Mouse (Mus musculus) heart, embryonic 14.5 days (tissue): ENCODE measurements around the gene Rab3gap2. TPM values are rescaled to one million over a fixed set of nuclear protein-coding genes. Genes with fewer than 3 reads are reported as not detected.
"Not testable (repeated sequence)": the region's sequence is repeated elsewhere in the genome, so short reads cannot be mapped to it uniquely, and the experiment has no call there.

Experiments used
- ATAC-seq: fragments of 200-750 bp; cut with Nextera tagmentation; 2 replicates; pipeline ENCODE4 v1.8.0; 2017; ENCODE audit warnings: low read depth, moderate TSS enrichment; ENCODE audit not compliant: insufficient number of reproducible peaks, insufficient read depth, low FRiP score
- H3K27ac ChIP-seq, 2 experiments: fragments of 200-500 bp in 1 of 2; fragments of 300-500 bp in 1 of 2; sonication (generic) in 1 of 2; replicated peaks in 1 of 2; 2 replicates each; pipeline ENCODE4 v1.5.1; 2012 to 2014; ENCODE audit warnings: low read depth in 2 of 2, low read length in 2 of 2, control low read depth in 1 of 2, mild to moderate bottlenecking in 1 of 2, mixed read lengths in 1 of 2; ENCODE audit not compliant: control insufficient read depth in 1 of 2, insufficient read depth in 1 of 2
- H3K27me3 ChIP-seq: fragments of 300-500 bp; sonication (generic); 2 replicates; pipeline ENCODE4 v1.6.1; 2014; ENCODE audit warnings: mild to moderate bottlenecking, low read length, control low read depth; ENCODE audit not compliant: control insufficient read depth, insufficient read depth
- H3K36me3 ChIP-seq: fragments of 300-500 bp; sonication (generic); 2 replicates; pipeline ENCODE4 v1.6.1; 2014; ENCODE audit warnings: mild to moderate bottlenecking, control low read depth, low read length, mixed read lengths; ENCODE audit not compliant: control insufficient read depth, insufficient read depth
- H3K4me1 ChIP-seq, 2 experiments: fragments of 200-500 bp in 1 of 2; fragments of 300-500 bp in 1 of 2; sonication (generic) in 1 of 2; 2 replicates each; pipeline ENCODE4 v1.6.1; 2012 to 2014; ENCODE audit warnings: low read length in 2 of 2, control low read depth in 1 of 2, mixed read lengths in 1 of 2; ENCODE audit not compliant: control insufficient read depth in 2 of 2, insufficient read depth in 2 of 2
- H3K4me2 ChIP-seq: fragments of 300-500 bp; sonication (generic); 2 replicates; pipeline ENCODE4 v1.6.1; 2014; ENCODE audit warnings: mild to moderate bottlenecking, low read length
- H3K4me3 ChIP-seq, 2 experiments: fragments of 200-500 bp in 1 of 2; fragments of 300-500 bp in 1 of 2; sonication (generic) in 1 of 2; 2 replicates each; pipeline ENCODE4 v1.5.1; 2012 to 2014; ENCODE audit warnings: low read length in 2 of 2, mild to moderate bottlenecking in 2 of 2, control low read depth in 1 of 2, low read depth in 1 of 2, moderate library complexity in 1 of 2; ENCODE audit not compliant: control insufficient read depth in 1 of 2, insufficient read depth in 1 of 2
- H3K9ac ChIP-seq: fragments of 300-500 bp; sonication (generic); 2 replicates; pipeline ENCODE4 v1.6.1; 2014; ENCODE audit warnings: mild to moderate bottlenecking, low read length
- H3K9me3 ChIP-seq: fragments of 300-500 bp; sonication (generic); 2 replicates; pipeline ENCODE4 v1.6.1; 2016; ENCODE audit warnings: low read length, control low read depth; ENCODE audit not compliant: control insufficient read depth
- WGBS: fragments of 180-500 bp; shearing (Covaris S2); extraction: QIAGEN DNeasy Blood & Tissue Kit; methylation state at CpG from one replicate; pipeline ENCODE4 v1.1.7; 2014; 5-methylcytosine and 5-hydroxymethylcytosine counted together
- polyA plus RNA-seq: library from polyadenylated mRNA; unstranded; fragments of >200 nt; fragmentation: Nextera tagmentation; extraction: Ambion mirVana; gene quantifications from 2 replicates; pipeline ENCODE4 v1.2.1, GENCODE M21; 2014

Gene Rab3gap2
- polyA plus RNA-seq, 1 experiment from 2014 or later: 17.8 TPM

DNA sequence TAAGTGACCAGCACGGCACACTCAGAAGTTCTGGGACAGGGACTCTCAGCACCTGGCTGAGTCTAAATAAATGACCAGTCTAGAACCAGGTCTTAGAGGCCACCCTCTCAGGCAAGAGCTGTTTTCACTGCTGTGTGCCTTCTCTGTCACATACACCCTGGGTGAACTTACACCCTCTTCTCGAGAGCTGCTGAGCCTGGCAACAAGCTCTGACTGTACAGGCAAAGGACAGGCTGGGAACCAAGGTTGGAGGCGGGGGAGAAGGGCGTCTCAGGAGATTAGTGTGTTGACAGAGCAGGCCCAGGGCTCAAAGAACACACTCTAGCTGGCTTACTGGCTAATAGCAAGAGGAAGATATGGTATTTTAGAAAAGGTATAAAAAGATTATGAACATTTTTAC is 105.0 kb downstream of the Rab3gap2 start:
- Histone ChIP-seq H3K27me3 (no peaks in the 10 kb centered on the region), H3K4me3 (no peak overlapping the region), H3K9ac (no peak overlapping the region), H3K4me2 (peak overlapping the region; percentile 34), H3K27ac (peak overlapping the region; percentile 67 to 70), H3K36me3 (peaks cover 30% of the 10 kb centered on the region), H3K9me3 (no peaks in the 10 kb centered on the region; the same call in 1 of the 2 replicates), H3K4me1 (peaks cover 4 to 16% of the 10 kb centered on the region in 2 experiments)
- 18% methylated on average over 4 of the region's 4 CpGs for WGBS
- ATAC-seq: peak; percentile 79

DNA sequence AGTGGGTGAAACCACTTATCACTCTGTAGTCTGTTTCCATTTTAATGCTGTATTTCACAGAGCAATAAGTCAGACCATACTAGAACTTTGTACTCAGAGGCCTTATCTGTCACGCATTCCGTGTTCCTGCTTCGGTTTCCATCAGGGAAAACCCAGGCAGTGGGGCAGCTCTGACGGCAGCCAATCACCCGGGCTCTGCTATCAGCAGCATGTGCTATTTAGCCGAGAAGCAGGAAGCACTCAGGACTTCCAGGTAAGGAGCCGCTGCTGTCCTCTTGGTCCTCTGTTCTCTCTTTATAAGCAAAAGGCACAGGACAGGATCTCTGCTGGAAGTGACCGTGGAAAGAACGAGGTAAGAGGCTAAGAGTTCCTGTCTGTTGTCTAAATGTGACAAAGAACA is 108.0 kb downstream of the Rab3gap2 start:
- Histone ChIP-seq H3K4me3 (peak overlapping the region in 1 of 2 experiments; percentile 12; a peak in 1 of 4 replicates), H3K27ac (peak overlapping the region; percentile 34 to 79; a peak in 3 of 4 replicates), H3K4me2 (peak overlapping the region; percentile 46)

DNA sequence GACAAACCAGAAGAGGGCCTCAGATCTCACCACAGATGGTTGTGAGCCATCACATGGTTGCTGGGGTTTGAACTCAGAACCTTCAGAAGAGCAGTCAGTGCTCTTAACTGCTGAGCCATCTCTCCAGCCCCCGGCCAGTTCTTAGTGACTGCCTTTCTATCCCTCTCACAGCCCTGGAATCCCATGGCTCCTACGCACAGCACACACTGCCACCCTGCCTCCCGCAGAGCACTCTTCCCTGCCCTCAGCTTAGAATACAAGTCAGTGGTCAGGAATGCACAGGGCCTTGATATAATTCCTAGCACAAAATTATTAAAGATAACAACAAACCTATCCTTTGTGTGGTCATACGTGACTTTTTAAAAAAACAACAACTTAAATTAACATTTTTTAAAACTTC is 110.6 kb downstream of the Rab3gap2 start:
- H3K9ac ChIP-seq: no peak overlapping the region
- H3K27me3 ChIP-seq: no peaks in the 10 kb centered on the region
- H3K36me3 ChIP-seq: peaks cover 61% of the 10 kb centered on the region
- no peak overlapping the region for H3K27ac ChIP-seq
- peaks cover 4 to 9% of the 10 kb centered on the region in 2 experiments; a peak in 3 of 4 replicates for H3K4me1 ChIP-seq
- whole genome bisulfite sequencing: 81% methylated on average over 4 of the region's 4 CpGs
- no peaks in the 10 kb centered on the region for H3K9me3 ChIP-seq
- no peak overlapping the region for H3K4me2 ChIP-seq
- no peak for ATAC-seq
- no peak overlapping the region for H3K4me3 ChIP-seq

More for the DNA sequence above, 108.0 kb downstream of the Rab3gap2 start:
- H3K9ac ChIP-seq: peak overlapping the region; percentile 13; the same call in 1 of the 2 replicates
- H3K4me1 ChIP-seq: peaks cover 4 to 16% of the 10 kb centered on the region in 2 experiments
- no peak for ATAC-seq
- H3K27me3 ChIP-seq: no peaks in the 10 kb centered on the region
- 15% methylated on average over 9 of the region's 9 CpGs for WGBS
- H3K9me3 ChIP-seq: no peaks in the 10 kb centered on the region
- peaks cover 50% of the 10 kb centered on the region for H3K36me3 ChIP-seq

DNA sequence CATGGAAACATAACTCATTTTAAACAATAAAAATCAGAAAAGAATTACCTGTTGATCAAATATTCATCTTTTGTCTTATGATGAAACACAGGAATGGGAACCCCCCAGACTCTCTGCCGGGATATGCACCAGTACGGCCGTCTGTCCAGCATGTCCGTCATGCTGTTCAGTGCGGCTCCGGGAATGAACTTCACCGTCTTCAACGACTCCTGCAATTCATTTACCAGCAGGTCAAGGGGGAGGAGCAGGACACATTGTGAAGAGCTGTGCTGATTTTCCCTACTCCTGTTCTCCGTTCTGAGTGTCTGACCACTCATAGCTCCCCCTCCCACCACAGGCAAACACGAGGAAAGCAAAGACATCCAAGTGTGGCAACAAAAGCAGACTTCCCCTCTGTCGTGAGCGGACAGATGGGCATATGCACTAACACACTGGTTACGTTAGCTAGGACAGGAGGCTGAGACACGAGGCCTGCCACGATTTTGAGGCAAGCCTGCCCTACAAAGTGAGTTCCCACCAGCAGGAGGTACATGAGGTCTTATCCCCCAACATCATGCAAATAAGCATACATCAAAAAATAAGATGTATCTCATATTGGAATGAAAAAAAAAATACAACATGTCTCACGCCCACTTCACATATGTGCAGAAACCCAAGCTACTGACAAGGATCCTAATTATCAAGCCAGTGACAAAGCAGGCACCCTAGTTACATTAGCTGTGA is 112.1 kb downstream of the Rab3gap2 start:
- H3K4me3 ChIP-seq: no peak overlapping the region
- peaks cover 75% of the 10 kb centered on the region for H3K36me3 ChIP-seq
- no peaks in the 10 kb centered on the region for H3K9me3 ChIP-seq
- H3K4me1 ChIP-seq: peaks cover 4 to 9% of the 10 kb centered on the region in 2 experiments; a peak in 3 of 4 replicates
- H3K27me3 ChIP-seq: no peaks in the 10 kb centered on the region
- no peak for ATAC-seq
- H3K4me2 ChIP-seq: no peak overlapping the region
- 90% methylated on average over 16 of the region's 16 CpGs for WGBS
- no peak overlapping the region for H3K9ac ChIP-seq
- H3K27ac ChIP-seq: no peak overlapping the region

DNA sequence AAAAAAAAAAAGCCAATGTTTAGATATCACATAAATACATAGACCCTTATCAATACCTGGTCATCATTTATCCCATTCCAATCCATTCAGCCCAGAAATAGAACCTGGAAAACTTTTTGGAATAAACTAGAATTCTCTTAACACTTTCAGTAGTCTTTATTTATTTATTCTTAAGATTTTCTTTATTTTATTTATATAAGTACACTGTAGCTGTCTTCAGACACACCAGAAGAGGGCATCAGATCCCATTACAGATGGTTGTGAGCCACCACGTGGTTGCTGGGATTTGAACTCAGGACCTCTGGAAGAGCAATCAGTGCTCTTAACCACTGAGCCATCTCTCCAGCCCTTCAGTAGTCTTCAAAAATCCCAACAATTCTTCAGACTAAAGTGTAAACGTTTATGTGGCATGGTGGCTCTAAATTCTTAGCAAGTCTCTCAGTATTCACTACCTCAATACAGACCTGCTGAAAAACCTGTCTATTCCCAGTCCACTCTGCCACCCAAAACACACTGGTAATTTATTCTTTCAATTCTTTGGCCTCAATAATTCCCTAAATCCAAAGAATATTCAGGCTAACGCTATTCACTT is 123.9 kb downstream of the Rab3gap2 start:
- WGBS: 63% methylated on average over 3 of the region's 3 CpGs
- peak overlapping the region; percentile 58 for H3K4me2 ChIP-seq
- H3K4me1 ChIP-seq: not testable (repeated sequence)

DNA sequence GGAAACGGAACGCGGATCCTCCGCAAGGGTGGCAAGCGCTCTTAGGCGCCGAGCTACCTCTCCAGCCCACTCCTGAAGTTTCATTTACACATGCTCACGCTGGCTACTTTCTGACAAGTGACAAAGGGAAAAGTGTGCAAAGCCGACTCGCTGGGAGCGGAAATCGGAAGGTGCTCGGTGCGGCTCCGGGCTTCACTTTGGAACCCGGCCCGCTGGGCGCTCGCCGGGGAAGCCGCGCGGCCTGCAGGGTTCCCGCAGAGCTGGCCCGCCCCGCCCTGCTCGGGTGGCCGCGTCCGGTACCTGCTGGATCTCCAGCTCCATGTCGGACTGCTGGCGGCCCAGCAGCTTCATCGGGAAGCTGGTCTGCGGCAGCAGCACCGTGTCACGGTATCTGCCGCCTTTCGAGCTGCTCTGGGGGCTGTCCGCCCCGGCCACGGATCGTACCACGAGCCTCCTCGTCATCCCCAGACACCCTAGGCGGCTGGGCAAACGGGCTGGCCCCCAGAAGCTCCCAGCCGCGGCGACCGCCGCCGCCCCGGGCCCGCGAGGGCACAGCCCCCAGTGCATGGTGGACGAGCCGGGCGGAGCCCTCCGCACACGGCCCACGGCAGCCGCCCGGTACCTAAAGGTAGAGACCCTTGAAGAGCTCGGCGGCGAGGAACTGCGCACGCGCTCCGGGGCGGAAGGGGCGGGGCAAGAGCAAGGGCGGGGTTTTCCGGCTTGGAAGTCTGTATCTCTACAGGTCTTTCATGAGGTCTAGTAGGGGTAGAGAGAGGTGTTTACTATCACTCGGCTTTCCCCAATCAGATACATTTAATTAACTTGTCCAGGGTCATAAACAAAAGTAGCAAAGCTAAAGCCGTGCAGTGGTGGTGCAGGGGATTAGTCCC is 125.0 kb downstream of the Rab3gap2 start, which contains the start of gene Iars2:
TSS of gene Iars2 (minus strand) at position 676 of the 890 bp plus-strand sequence.
- H3K4me2 ChIP-seq: peak within 1 kb of the TSS; percentile 58
- H3K9ac ChIP-seq: peak within 1 kb of the TSS; percentile 93
- ATAC-seq: peak; percentile 83
- H3K9me3 ChIP-seq: no peaks in the 10 kb centered on the region
- peaks cover 34% of the 10 kb centered on the region for H3K36me3 ChIP-seq
- WGBS: under 1% methylated on average over 76 of the region's 76 CpGs
- H3K4me1 ChIP-seq: peaks cover 4 to 12% of the 10 kb centered on the region in 2 experiments
- H3K27me3 ChIP-seq: no peaks in the 10 kb centered on the region
- peak within 1 kb of the TSS; percentile 82 to 86 for H3K4me3 ChIP-seq
- peak within 1 kb of the TSS; percentile 86 to 95 for H3K27ac ChIP-seq

More for the DNA sequence above, 123.9 kb downstream of the Rab3gap2 start:
- not testable (repeated sequence) for H3K27me3 ChIP-seq, H3K9me3 ChIP-seq, ATAC-seq
- Histone ChIP-seq H3K9ac (peak overlapping the region; percentile 93), H3K36me3 (peaks cover 46% of the 10 kb centered on the region), H3K27ac (peak overlapping the region in 1 of 2 experiments; percentile 95; a peak in 1 of 4 replicates), H3K4me3 (peak overlapping the region in 1 of 2 experiments; percentile 86; a peak in 2 of 4 replicates)

DNA sequence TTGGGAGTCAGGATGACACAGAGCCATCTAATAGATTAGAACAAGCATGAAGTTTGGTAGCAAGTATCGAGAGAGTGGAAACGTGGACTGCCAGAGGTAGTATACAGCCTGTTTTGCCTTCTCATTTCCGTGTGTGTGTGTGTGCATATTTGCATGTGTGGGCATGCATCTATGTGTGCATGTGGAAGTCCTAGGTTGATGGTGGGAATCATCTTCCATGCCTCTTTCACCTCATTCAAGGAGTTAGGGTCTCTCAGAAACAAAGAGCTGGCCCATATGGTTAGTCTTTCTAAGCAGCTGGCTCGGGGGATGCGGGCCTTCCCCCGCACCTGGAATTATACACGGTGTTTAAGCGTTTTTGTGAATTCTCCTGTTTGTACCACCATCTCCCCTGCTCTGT is 125.9 kb downstream of the Rab3gap2 start:
- no peak for ATAC-seq
- Histone ChIP-seq H3K9ac (no peak overlapping the region), H3K4me2 (peak overlapping the region; percentile 58; the same call in 1 of the 2 replicates), H3K27ac (no peak overlapping the region), H3K4me1 (peaks cover 4 to 12% of the 10 kb centered on the region in 2 experiments), H3K36me3 (peaks cover 26% of the 10 kb centered on the region), H3K4me3 (no peak overlapping the region), H3K27me3 (no peaks in the 10 kb centered on the region), H3K9me3 (no peaks in the 10 kb centered on the region)
- 91% methylated on average over 8 of the region's 8 CpGs for WGBS
